Mouse (Mus musculus) lung, adult 2 months (tissue): ENCODE measurements around the gene Madd.

Experiments
- CTCF ChIP-seq: fragments of 200-500 bp; IDR thresholded peaks from 2 replicates; pipeline ENCODE4 v1.5.1; 2011; ENCODE audit warnings: mild to moderate bottlenecking, low read length, control low read depth; ENCODE audit not compliant: insufficient read depth
- POLR2A ChIP-seq: fragments of 200-500 bp; IDR thresholded peaks from 2 replicates; pipeline ENCODE4 v1.6.1; 2011; ENCODE audit warnings: low read depth, mild to moderate bottlenecking, control low read depth, low read length, borderline replicate concordance; ENCODE audit errors: extremely low read depth

DNA sequence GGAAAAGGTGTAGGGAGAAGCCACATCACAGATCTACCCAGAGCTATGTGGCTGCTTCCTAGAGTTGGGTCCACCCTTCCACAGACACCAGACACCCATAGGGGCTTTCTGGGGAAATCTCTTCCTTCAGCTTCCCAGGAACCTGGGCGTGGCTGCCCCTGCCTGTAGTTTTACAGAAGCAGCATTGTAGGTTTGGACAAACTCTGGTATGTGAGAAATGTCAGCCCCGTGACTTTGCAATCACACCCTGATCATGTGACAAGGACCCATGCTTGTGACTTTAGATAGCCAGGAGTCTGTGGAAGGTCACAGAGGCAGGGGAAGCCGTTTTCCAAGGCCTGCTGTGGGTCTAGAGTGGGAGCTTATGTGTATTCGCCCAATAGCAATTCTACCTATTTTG lies 71.1 kb downstream of the Madd start:
- no peak for TF ChIP-seq CTCF
- no peak for TF ChIP-seq POLR2A
